Mouse (Mus musculus): ENCODE measurements around the gene Arhgap5. TPM values are rescaled to one million over a fixed set of nuclear protein-coding genes. Genes with fewer than 3 reads are reported as not detected.

Gene Arhgap5
- polyA plus RNA-seq (2012; rRNA removed): 5.3 and 9.0 TPM in 2 replicates

DNA sequence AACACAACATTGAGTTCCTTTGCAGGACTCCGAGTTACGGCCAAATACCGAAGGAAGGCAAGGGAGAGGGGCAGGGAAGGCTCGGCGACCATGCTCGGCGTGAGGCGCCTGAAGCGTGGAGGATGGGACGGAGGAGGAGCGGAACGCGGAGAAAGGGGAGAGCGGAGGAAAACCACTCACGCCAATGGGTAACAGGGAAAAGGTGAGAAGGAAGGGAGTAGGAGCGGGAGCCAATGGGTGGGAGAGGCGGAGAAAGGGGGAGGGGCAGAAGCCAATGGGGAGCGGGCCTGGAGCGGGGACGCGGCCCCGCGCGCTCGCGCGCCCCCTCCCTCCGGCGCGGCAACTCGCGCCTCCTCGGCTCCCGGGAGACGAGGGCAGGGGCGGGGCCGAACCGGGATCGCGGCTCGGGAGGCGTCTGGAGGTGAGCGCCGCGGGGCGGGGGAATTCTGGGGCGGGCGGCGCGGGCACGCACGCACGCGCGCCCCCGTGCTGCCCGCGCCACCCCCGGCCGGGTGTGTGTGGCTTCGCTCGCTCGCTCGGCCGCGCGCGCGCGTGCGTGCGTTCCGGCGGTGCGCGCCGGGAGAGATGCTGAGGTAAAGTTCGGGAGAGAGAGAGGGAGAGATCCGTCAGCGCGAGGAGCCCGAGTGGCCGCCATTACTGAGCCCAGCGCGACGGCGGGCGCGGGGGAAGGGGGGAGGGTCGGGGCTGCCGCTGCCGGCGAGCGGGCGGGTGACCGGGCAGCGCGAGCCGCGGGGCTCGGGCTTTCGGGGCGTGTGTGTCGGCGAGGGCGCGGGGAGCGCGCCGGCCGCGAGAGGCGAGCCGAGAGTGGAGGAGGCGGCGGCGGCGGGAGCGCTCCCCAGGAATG lies at the start of gene Arhgap5:
TSS of gene Arhgap5 (plus strand) at position 517 of the 865 bp plus-strand sequence.
- DNase-seq (ENCODE audit: low read depth, low spot score): peak; percentile 88
- under 1% methylated on average over 100 of the region's 119 CpGs for WGBS

DNA sequence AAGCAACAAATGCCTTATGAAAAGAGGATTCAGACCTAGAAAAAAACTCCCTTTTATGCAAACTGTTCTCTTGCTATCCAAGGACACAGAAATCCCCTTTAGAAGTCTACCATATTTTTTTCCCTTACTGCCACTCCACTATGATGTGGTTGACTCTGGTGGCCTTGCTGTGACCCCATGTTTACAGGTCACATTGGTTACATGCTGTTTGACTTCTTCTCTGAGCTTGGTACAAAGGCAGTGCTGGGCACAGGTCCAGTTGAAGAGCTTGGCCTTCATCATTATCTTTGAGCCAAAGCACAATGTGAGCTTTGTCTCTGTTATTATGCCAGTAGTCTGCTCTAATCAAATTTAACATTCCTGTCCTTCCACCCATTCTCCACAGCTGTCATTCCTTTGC lies 39.2 kb upstream of the Arhgap5 start:
- DNase-seq (ENCODE audit: low read depth, low spot score): no peak

DNA sequence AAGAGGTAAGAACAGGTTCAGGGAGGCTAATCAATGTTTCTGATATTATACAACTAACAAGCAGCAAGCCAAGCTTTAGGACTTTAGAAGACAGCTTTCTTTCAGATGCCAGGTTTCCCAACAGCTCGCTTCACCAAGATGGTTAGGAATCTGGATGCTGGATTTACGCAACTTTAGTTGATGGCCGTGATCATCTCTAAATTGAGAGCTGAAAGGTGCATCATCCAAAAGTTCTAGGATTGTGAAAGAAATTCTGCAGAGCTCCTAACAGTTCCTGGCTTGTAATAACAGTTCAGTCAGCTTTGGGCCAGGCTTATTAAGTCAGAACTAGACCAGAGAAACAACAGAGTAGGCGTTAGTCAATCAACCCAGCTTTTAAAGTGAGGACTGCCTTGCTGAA lies 32.2 kb upstream of the Arhgap5 start:
- no peak for DNase-seq (ENCODE audit: low read depth, low spot score)
- WGBS: 94% methylated on average over 4 of the region's 4 CpGs

DNA sequence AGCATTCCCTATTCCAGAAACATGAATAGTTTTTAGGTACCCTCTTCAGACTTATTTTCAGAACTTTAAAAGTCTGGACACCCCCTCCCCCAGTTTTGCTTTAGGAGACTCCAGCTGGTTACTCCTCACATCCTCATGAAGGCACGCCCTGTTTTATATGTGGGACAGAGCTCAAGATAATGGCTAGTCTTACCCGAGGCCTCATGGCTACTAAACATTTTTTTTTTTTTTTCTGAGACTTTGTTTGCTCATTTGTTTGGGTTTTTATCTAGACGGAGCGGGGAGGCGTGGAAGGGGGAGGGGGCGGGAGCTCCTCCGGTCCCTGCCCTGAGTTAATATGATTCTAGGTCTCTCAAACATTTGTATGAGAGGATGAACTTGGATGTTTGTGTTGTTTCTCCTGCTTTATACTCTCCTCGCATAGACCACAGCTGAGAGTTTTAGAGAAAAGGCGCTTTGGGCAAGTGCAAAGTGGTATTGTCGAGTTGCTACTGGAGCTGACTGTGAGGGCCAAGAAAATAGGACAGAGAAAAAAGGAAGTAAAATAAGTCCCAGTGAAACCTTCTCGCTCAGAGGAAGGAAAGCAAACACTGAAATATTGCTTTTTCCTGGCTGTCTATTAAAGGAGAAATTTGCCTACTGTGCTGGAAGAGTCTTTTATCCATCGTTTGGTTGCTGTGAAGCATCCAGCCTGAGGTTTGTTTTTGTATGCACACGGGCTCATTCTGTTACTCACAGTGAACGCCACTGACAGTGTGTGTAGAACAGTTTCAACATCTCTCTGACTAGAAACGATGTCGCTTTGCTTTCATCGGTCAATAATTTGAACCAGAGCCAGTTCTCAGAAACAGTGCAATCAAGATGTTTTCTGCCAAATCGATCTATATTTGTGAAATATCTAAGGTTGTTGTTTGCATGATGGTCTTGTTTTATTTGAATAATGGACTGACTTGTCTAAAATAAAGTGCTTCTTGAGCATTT lies 29.5 kb upstream of the Arhgap5 start:
- DNase-seq (ENCODE audit: low read depth, low spot score): no peak
- 22% methylated on average over 18 of the region's 18 CpGs for WGBS

DNA sequence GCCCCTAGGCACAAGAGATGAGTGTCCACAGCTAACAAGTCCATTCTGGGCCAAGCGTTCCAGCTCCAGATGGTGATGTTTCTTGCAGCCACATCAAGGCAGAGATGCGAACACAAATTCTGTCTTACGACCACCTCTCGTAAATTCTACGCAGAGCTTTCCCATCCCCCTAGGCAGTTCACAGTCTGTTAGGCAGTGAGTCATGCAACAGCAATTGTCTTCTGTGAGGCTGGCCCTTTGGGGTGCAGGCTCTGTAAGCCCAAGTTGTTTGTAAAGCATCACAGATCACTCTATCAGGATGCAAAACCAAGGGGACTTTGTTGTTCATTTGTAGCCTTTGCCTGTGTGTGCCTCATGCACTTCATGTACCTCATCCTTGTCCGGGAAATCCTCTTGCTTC lies 27.7 kb upstream of the Arhgap5 start:
- WGBS: 64% methylated on average over 6 of the region's 6 CpGs
- no peak for DNase-seq (ENCODE audit: low read depth, low spot score)

DNA sequence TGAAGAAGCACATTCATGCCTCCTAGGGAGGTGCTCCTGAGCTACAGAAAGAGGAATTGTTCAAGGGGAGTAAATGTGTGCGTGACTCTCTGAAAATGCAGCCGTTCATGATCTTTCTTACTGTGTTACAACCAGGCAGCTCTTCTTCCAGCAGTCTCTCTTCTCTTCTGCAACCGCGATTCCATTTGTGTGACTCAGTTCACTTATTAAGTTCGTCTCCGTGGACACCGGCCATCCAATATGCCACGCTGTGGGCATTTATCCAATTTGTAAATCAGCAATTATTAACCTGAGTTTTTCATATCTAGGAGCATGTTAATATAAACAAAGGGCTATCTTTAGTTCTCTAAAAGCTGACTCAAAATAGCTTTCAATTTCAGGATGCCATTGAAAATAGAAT lies 25.2 kb upstream of the Arhgap5 start:
- no peak for DNase-seq (ENCODE audit: low read depth, low spot score)
- WGBS: 62% methylated on average over 8 of the region's 8 CpGs

DNA sequence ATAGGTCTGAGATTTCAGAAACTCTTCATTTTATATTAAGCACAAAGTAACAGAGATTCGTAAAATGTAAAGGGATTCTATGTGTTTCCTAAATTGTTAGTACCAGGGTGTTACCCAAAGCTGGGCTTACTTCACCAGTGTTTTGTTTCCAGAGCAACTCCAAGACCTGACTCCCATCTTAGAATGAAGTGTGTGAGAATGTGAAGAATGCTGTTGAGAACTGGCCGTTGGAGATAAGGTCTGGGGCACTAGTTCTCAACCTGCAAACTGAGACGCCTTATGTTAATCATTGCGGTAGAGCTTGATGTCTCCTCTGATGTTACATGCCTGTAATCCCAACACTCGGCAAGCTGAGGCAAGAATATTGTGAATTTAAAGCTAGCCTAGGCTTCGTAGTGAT lies 24.4 kb upstream of the Arhgap5 start:
- no peak for DNase-seq (ENCODE audit: low read depth, low spot score)
- WGBS: 64% methylated on average over 6 of the region's 6 CpGs

- WGBS: 87% methylated on average over 9 of the region's 9 CpGs
- no peak for DNase-seq (ENCODE audit: low read depth, low spot score)
Measured at GRCm38 (mm10) chr12:52480851-52481250, 22.9 kb upstream of the Arhgap5 start.

GRCm38 (mm10) chr12:52481969-52482550 lies 21.7 kb upstream of the Arhgap5 start:
- WGBS: 85% methylated on average over 5 of the region's 5 CpGs
- DNase-seq (ENCODE audit: low read depth, low spot score): no peak

GRCm38 (mm10) chr12:52483219-52483618 lies 20.6 kb upstream of the Arhgap5 start:
- no peak for DNase-seq (ENCODE audit: low read depth, low spot score)
- WGBS: 95% methylated on average over 9 of the region's 9 CpGs

GRCm38 (mm10) chr12:52488266-52488975 lies 15.4 kb upstream of the Arhgap5 start:
- no peak for DNase-seq (ENCODE audit: low read depth, low spot score)
- WGBS: 64% methylated on average over 15 of the region's 15 CpGs

GRCm38 (mm10) chr12:52493281-52493681 lies 10.5 kb upstream of the Arhgap5 start:
- no peak for DNase-seq (ENCODE audit: low read depth, low spot score)
- 67% methylated on average over 6 of the region's 6 CpGs for WGBS

DNA sequence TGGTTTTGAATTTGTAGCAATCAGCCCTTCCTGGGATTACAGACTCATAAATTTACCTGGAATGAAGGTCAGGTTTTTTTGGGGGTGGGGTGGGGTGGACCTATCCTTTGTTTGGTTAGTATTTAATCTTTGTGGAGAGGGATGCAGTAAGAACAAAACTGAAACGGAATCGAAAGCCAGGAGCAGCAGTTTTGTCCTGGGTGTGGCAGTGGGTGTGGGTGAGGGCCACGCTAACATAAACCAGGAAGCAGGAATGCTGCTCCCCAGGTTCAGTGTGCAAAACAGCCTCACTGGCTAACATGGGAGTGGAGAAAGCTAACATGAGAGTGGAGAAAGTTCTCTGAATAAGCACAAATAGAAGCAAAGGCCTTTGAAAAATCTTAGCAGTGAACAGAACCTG lies 6.6 kb upstream of the Arhgap5 start:
- WGBS: 22% methylated on average over 3 of the region's 3 CpGs
- peak; percentile 87 for DNase-seq (ENCODE audit: low read depth, low spot score)

GRCm38 (mm10) chr12:52500915-52501833 lies 2.6 kb upstream of the Arhgap5 start:
- no peak for DNase-seq (ENCODE audit: low read depth, low spot score)

DNA sequence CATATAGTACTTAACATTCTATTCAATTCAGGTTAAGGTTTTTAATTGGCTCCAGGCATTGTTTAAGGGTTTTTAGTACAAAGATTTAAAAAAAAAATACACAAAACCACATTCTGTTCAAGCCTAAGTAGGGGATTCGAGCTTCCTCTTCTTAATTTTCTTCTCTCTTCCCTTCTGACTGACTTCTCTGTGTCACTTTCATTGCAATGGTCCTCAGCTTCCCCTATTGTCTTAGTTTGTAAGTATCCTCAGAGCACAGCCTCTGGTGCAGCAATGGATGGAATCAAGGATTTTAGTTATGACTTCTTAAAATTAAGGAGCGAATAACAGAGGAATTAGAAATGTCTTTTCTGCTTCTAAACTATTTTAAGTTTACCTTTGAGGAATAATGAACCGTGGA lies 1.6 kb upstream of the Arhgap5 start:
- 74% methylated on average over 3 of the region's 3 CpGs for WGBS
- DNase-seq (ENCODE audit: low read depth, low spot score): no peak

More at GRCm38 (mm10) chr12:52500915-52501833, 2.6 kb upstream of the Arhgap5 start:
- 73% methylated on average over 8 of the region's 8 CpGs for WGBS

GRCm38 (mm10) chr12:52503131-52503455 lies 679 bp upstream of the Arhgap5 start:
- no peak for DNase-seq (ENCODE audit: low read depth, low spot score)
- WGBS: 2% methylated on average over 13 of the region's 13 CpGs

- peak; percentile 42 for DNase-seq (ENCODE audit: low read depth, low spot score)
- under 1% methylated on average over 71 of the region's 78 CpGs for WGBS
Measured at GRCm38 (mm10) chr12:52504331-52505181, 784 bp downstream of the Arhgap5 start.

DNA sequence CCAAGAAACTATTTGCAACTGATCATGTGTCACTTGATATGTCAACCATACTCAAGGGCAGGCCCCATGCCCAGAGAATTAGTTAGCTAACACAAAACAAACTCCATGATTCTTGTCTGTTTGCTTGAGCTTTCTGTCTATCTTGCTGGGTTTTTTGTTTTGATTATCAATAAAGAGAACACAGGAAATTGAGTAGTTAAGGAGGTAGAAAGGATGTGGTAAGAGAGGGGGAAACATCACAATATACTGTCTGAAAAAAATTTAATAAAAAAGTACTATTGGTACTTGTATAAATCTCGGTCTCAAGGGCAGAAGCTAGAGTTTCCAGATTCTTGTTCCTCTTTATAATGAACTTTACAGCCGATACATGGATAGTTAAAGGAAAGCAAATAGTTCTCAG lies 20.9 kb downstream of the Arhgap5 start:
- WGBS: 46% methylated on average over 2 of the region's 2 CpGs
- DNase-seq (ENCODE audit: low read depth, low spot score): no peak

Data from large intestine, adult 2 months (tissue).